Mouse (Mus musculus): Measurements from ENCODE around the gene Dennd2a.

Dennd2a gene

DNA sequence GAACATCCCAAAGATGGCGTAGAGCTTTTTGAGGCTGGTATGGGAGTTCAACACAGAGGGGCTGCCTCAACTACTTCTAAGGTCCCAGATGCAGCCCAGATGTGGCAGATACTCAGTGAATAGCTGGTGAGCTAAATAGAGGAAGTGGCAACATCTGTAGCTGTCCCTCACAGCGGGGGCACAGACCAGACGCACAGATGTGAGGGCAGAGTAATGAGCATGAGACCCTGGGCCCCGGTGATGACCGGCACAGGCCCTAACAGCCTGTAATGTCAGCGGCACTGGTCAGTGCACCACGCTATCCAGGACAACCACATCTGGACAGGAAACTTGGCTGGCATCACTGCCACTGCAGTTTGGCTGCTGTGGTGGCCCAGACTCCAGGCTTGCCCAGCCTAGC lies 54.2 kb downstream of the Dennd2a start:
- DNase-seq: no peak

- DNase-seq: no peak
These were observed 60.5 kb downstream of the Dennd2a start for GRCm38 (mm10) chr6:39497165-39497564.

DNA sequence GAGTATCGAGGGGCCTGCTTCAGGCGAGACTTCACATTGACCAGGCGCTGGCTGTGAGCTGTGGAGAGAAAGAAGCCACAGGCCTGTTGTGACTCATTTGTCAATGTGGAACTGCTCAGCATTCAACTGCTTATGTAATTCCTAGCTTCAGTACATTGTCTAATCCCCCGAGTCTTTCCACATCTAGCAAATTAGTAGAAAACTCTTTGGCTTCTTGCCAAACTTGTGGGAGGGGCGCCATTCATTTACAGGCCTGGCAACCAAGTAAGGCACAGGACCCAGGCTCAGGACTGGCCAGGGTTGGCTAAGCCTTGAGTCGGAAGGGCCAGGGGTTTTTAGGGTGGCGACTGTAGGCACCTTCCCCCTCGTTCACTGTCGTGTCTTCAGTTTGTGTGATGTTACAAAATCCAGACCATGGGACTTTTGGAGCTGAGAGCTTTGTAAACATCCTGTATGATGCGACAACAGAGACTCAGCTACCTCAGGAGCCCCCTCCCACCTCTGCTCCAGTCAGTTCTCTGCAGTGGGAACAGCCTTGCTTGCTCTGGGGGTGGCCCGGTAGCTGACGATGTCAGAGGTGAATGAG lies 64.4 kb downstream of the Dennd2a start:
- no peak for DNase-seq

- no peak for DNase-seq
These were observed 65.5 kb downstream of the Dennd2a start for GRCm38 (mm10) chr6:39492161-39492560.

DNA sequence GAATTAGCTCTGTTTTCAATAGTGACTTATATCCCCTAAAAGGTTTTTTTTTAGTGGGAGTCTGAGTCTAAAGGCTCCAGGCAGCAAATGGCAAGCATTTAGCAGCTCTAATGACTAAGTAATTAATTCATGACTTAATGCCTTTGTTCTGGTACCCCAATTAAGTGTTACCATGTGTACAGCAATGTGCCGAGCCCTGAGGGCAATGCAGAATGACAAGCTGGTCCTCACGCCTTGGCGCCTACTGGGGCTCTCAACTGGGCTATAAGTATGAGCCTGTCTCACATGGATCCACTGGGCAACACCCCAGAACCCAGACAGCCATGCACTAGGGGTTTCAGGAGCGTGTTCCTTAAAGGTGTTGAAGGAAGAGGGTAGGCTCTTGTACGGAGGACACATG lies 66.5 kb downstream of the Dennd2a start:
- DNase-seq: no peak

- no peak for DNase-seq
These were observed 69.4 kb downstream of the Dennd2a start for GRCm38 (mm10) chr6:39488292-39488691.

DNA sequence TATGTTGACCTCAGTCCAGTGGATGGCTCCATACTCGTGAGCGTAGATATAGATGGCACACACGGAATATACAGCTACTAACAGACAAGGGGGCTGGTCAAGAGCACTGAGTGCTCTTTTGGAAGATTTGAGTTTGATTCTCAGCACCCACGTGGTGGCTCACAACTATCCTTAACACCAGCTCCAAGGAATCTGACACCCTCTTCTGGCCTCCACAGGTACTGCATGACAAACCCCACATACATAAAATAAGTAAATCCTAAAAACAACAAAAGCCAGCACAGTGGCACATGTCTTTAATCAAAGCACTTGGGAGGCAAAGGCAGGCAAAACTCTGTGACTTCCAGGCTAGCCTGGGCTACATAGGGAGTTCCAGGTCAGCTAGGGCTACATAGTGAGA lies 74.0 kb downstream of the Dennd2a start:
- DNase-seq: no peak

GRCm38 (mm10) chr6:39478509-39479150 lies 79.0 kb downstream of the Dennd2a start:
- DNase-seq: no peak

DNA sequence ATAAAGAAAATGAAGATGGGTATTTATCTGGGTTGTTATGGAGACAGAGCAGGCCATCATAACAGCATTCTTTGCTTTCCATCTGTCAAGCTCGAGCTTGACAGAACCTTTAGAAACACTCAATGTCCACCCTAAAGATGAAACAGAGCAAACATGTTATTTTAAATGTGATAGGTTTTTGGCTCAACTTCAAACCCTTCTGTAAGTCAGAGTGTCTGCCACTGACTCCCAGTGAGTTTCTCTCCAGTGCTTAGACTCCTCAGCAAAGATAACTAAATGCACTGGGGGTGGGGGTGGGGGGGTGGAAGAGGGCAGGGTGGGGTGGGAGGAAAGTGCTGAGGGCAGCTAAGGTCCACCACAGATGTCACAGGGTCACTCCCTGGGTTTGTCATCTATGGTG lies 81.0 kb downstream of the Dennd2a start:
- DNase-seq: no peak

GRCm38 (mm10) chr6:39474424-39474823 lies 83.2 kb downstream of the Dennd2a start:
- DNase-seq: no peak

- no peak for DNase-seq
These were observed 84.8 kb downstream of the Dennd2a start for GRCm38 (mm10) chr6:39472837-39473236.

- DNase-seq: no peak
These were observed 85.4 kb downstream of the Dennd2a start for GRCm38 (mm10) chr6:39472271-39472670.

- DNase-seq: no peak
These were observed 87.6 kb downstream of the Dennd2a start for GRCm38 (mm10) chr6:39470076-39470475.

- DNase-seq: no peak
These were observed 88.2 kb downstream of the Dennd2a start for GRCm38 (mm10) chr6:39469427-39469826.

DNA sequence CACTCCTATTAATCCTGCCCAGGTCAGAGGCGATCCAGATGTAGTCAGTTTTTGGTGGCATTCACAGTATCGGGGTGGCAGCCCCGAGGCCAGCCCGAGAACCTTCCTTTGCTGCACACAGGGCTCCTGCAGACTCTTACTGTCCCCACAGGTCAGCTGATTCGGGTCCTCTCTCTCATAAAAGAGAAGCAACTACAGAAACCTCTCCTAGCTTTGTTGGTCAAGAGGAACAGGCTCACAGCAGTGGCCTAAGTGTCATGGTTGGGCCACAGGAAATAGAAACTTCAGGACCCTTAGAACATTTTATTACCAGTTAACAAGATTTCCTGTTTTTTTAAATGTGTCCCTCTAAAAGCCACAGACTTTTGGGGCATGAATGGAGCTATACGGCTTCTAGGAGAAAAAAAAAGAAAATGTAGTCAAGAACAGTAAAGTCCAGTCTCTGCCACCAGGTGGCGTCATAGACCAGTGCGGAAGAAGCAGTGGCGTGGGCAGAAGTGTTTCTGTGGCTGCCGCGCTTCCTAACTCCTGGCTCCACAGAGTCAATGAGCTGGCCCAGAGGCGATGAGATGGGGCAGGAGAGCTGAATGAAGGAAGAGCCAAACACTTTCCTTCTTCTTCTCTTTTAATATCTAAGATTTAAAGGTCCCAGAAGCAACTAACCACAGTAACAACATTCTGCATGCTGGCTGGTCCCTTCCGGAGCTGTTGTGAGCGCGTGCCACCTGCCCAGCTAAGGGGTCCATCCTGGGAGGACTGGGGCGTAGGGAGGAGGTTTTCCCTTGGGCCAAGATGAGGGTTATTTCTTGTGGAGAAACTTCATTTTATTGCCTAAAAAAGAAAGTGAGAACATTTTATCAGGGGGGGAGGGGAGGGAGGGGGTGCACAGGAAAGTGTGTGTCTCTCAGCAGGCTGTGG lies 94.8 kb downstream of the Dennd2a start:
- peak; percentile 84 for DNase-seq

DNA sequence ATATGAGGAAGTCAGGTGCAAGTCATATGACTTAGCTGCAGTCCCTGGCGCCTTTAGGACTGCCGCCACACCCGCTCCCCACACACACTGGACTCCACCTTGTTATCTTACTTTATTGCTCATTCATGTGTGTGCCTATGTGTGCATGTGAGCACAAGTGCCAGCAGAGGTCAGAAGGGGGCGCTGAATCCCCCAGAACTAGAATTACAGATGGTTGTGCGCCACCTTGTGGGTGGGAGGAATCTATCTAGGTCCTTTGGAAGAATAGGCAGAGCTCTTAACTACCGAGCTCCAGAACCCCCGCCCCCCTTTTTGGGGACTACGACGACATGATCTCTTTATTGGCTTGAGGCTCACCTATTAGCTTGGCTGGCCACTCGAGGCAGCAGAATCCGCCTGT lies 97.6 kb downstream of the Dennd2a start:
- no peak for DNase-seq

- DNase-seq: no peak
These were observed 102.1 kb downstream of the Dennd2a start for GRCm38 (mm10) chr6:39455339-39456160.

GRCm38 (mm10) chr6:39454616-39455015 lies 103.1 kb downstream of the Dennd2a start:
- DNase-seq: no peak

DNA sequence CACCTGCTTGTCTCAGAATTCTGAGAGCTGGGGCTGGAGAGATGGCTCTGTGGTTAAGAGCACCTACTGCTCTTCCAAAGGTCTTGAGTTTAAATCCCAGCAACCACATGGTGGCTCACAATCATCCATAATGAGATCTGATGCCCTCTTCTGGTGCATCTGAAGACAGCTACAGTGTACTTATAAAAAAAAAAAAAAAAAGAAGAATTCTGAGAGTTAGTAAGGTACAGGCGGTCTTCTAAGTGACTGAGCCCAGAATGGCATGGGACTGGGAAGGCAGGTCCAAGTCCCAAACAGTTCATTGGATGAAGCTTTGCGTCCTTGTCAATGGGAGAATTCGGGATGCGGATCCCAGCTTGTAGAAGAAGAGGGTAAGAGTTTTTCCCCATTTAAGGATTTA lies 104.1 kb downstream of the Dennd2a start:
- no peak for DNase-seq

DNA sequence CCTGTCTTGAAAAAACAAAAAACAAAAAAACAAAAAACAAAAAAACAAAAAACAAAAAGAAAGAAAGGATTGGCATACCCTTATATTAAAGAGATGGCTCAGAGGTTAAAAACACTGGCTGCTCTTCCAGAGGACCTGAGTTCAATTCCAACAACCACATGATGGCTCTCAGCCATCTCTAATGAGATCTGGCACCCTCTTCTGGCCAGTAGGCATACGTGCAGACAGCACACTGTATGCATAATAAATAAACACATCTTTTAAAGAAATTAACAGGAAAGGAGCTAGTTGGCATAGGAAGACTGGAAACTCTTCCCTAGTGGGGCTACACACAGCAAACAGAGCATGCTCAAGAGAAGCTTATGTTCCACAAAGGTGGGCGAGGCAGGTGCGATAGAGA lies 106.6 kb downstream of the Dennd2a start:
- no peak for DNase-seq

GRCm38 (mm10) chr6:39450580-39450979 lies 107.1 kb downstream of the Dennd2a start:
- no peak for DNase-seq

DNA sequence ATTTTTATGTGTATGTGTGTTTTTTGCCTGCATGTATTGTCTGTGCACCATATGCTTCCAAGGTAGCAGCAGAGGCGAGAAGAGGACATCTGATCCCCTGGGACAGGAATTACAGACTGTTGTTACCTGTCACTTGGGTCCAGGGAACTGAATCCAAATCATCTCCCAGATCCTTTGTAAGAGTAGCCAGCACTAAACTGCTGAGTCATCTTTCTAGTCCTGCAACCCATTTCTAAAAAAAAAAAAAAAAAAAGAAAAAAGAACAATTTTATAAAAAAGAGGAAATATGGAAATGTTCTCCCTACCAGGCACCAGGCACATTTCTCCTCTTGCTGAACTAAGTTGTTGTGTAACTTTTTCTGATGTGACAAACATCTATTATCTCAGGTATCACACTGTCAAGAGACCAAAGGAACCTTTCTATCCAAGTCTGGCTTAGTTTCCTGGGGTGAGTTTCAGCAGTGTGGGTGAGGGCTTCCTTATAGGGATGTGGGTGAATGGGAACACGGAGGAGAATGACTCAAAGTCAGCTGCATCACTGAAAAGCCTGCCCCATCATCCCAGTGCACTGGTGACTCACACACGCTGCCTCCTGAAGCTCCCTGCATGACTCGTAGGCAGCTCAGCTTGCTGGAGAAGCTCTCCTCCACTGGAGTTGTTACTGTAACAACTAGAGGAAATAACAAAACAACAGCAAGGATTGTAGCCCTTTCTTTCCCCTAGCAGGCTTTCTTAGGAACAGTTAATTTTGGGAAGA lies 110.1 kb downstream of the Dennd2a start:
- DNase-seq: no peak
